Mouse (Mus musculus): ENCODE measurements around the gene Csnk1g1. TPM values are rescaled to one million over a fixed set of nuclear protein-coding genes. Genes with fewer than 3 reads are reported as not detected.

The Csnk1g1 gene
- 4.9 and 9.0 TPM in 2 replicates for polyA plus RNA-seq (2012; rRNA removed; ENCODE audit: low replicate concordance)

DNA sequence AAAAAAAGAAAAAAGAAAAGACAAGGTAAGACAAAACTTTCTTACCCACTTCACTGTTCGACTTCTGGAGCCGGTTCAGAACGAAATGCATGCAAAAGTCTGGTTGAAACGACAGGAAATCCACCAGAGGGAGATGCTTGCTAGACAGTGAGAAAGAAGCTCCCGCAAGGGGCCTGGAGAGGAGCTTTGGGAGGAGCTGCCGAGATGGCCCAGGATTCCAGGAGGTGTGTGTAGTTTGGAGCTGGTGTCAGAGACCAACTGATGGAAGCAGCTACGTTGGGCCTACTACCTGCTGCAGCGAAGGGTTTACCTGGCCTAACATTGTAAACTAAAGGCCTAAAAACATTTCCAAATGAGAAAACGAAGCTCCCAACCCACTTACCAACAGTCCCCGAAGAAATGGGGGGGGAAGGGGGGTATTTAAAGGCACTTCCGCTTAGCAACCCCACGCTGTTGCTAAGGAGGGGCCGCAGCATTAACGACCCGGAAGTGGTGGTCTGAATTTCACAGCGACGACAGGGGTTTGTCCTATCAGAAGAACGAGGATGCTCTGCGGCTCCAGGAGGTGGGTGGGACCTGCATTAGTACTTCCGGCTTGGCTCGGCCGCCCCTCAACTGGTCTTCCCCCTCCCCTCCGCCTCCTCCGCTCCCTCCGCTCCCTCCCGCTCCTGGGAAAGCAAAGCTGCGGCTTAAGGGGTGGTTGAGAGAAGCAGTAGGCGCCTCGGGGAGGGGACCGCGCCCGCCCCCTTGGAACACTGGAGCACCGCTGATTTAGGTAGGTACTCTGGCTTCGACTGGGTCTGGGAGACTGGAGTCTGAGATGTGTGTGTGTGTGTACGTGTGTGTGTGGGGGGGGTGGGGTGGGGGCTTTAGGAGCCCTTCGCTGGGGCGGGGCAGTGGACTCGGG is at the start of gene Csnk1g1, which contains the start of gene Trip4:
Gene Csnk1g1, plus strand, starts transcription at position 531 of the 907 bp plus-strand sequence.
Gene Trip4, minus strand, starts transcription at position 401 of the 907 bp plus-strand sequence.

GRCm38 (mm10) chr9:65890143-65890628 is 18.5 kb upstream of the Csnk1g1 start, which contains the start of gene Pclaf:
Gene Pclaf, plus strand, starts transcription at chr9:65890237.

GRCm38 (mm10) chr9:66059583-66060307 is 151.0 kb downstream of the Csnk1g1 start, which contains the start of gene Ppib:
Gene Ppib, plus strand, starts transcription at chr9:66060222.

DNA sequence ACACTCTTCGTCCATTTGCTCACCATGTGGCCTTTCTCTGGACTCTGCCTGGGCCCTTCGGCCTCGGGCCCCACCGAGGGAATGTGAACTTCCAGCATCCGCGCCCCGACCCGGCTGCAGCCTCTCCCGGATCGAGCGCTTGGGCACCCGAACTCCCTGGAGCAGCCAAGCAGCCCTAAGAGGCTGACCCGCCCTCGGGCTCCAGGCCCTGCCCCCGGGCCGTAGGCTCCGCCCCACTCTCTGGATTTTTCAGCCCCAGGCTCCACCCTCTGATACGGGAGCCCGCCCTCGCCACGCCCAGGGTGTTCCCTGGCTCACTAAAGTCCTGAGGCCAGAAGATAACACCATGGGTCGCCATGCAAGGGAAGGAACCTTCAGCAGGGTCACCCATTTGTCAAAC is 160.9 kb downstream of the Csnk1g1 start, which contains the start of gene Snx22:
Gene Snx22, minus strand, starts transcription at position 137 of the 400 bp plus-strand sequence.

Other genes with a start within 250 kb of the Csnk1g1 start
- 133 and 140 TPM in 2 replicates for gene Oaz2, start 240.9 kb upstream of the Csnk1g1 start, polyA plus RNA-seq (2012; rRNA removed; ENCODE audit: low replicate concordance)
- gene Zfp609, start 81.4 kb upstream of the Csnk1g1 start, polyA plus RNA-seq (2012; rRNA removed; ENCODE audit: low replicate concordance) = 7.5 and 12.5 TPM in 2 replicates
- 0.34 and 9.4 TPM in 2 replicates for gene Pclaf, start 18.7 kb upstream of the Csnk1g1 start, polyA plus RNA-seq (2012; rRNA removed; ENCODE audit: low replicate concordance)
- 12.3 and 14.5 TPM in 2 replicates for gene Trip4, start 130 bp upstream of the Csnk1g1 start, polyA plus RNA-seq (2012; rRNA removed; ENCODE audit: low replicate concordance)
- 202 and 333 TPM in 2 replicates for gene Ppib, start 151.3 kb downstream of the Csnk1g1 start, polyA plus RNA-seq (2012; rRNA removed; ENCODE audit: low replicate concordance)
- gene Snx22, start 160.8 kb downstream of the Csnk1g1 start, polyA plus RNA-seq (2012; rRNA removed; ENCODE audit: low replicate concordance) = 1.6 and 3.5 TPM in 2 replicates
- gene Snx1, start 217.7 kb downstream of the Csnk1g1 start, polyA plus RNA-seq (2012; rRNA removed; ENCODE audit: low replicate concordance) = 52.9 and 78.0 TPM in 2 replicates
- 16.5 and 17.4 TPM in 2 replicates for gene Ciao2a, start 217.7 kb downstream of the Csnk1g1 start, polyA plus RNA-seq (2012; rRNA removed; ENCODE audit: low replicate concordance)
- 9.2 and 11.8 TPM in 2 replicates for gene Dapk2, start 249.3 kb downstream of the Csnk1g1 start, polyA plus RNA-seq (2012; rRNA removed; ENCODE audit: low replicate concordance)